ENCODE assay signal across 10 mouse cellular contexts in the genomic region with DNA sequence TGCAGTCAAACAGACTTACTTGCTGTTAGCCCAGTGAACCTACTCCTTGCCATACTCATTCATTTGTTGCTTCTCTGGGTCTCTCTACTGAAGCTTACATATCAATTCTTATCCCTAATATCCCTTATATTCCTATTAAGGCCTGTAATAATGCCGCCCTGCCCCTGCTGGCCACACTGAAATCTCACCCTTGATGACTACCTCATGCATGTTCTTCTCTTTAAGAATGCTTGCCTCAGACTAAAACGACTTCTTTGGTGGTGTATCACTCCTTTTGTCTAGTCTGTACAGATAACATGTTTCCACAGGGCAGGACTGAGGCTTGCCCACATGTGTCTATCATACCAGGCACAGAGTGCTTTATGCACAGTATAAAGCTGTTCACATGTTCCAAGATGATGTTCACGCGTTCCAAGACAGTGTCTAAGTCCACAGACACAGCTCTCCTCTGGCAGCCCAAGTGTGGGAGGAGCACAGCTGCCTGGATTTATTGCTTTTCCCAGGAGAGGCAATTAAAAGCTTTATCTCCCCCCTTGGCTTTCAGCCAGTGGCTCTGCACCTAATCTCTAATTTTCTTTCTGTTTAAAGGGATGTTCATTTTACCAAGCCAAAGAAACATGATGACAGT. TPM values are rescaled to one million over a fixed set of nuclear protein-coding genes. Genes with fewer than 3 reads are reported as not detected.
DNase-seq lines count a peak whose midpoint lies in the region; ATAC-seq lines count a peak whose summit lies in the region.
"Had no signal": no experiment of that assay in that cellular context is flagged by ENCODE, and none has a peak within 500 bp of the region (broad histone marks: within the 10 kb centered on the region; RNA-seq: fewer than 3 reads in every experiment).

No protein-coding gene starts in this region.

- H3K4me1 ChIP-seq in forebrain, embryonic 14.5 days (ENCODE audit: control insufficient read depth, insufficient read depth, low read length): peaks cover 7% of the 10 kb centered on the region
- peaks cover 8% of the 10 kb centered on the region for H3K4me1 ChIP-seq in kidney, embryonic 16.5 days (ENCODE audit: insufficient read depth, low read length)
- H3K4me1 ChIP-seq: limb, embryonic 15.5 days had no signal

- 47% methylated on average over 4 of the region's 4 CpGs for WGBS in forebrain, embryonic 14.5 days
- 39% methylated on average over 4 of the region's 4 CpGs for WGBS in kidney, embryonic 16.5 days

- no peak overlapping the region for H3K9ac ChIP-seq in forebrain, embryonic 14.5 days (ENCODE audit: low read length)
- H3K9ac ChIP-seq in kidney, embryonic 16.5 days (replicated peaks; ENCODE audit: low read length): no peak overlapping the region
- H3K9ac ChIP-seq: limb, embryonic 15.5 days had no signal

- no peaks in the 10 kb centered on the region for H3K36me3 ChIP-seq in forebrain, embryonic 14.5 days (ENCODE audit: control insufficient read depth, insufficient read depth, low read length)
- H3K36me3 ChIP-seq in kidney, embryonic 16.5 days (ENCODE audit: insufficient read depth, low read length): no peaks in the 10 kb centered on the region
- H3K36me3 ChIP-seq: limb, embryonic 15.5 days had no signal

- no peak overlapping the region for H3K4me2 ChIP-seq in forebrain, embryonic 14.5 days (ENCODE audit: low read length)
- no peak overlapping the region for H3K4me2 ChIP-seq in kidney, embryonic 16.5 days (replicated peaks; ENCODE audit: low read depth, low read length)
- H3K4me2 ChIP-seq: limb, embryonic 15.5 days had no signal

- no peaks in the 10 kb centered on the region for H3K27me3 ChIP-seq in forebrain, embryonic 14.5 days (replicated peaks; ENCODE audit: control insufficient read depth, insufficient read depth, low read length)
- H3K27me3 ChIP-seq in kidney, embryonic 16.5 days (ENCODE audit: insufficient read depth, low read length): no peaks in the 10 kb centered on the region
- H3K27me3 ChIP-seq: limb, embryonic 15.5 days had no signal

- DNase-seq in kidney, adult 9 months: peak; percentile 39
- no peak for DNase-seq in kidney, adult 18-20 months
- peak; percentile 82 for DNase-seq in forebrain, embryonic 14.5 days (ENCODE audit: low spot score)
- DNase-seq in retina, embryonic 14.5 days (ENCODE audit: low spot score): peak; percentile 45
- DNase-seq in frontal cortex, postnatal 10 days (ENCODE audit: low spot score in 2 of 2): no peak
- DNase-seq in layer of hippocampus, adult 9-10 months (ENCODE audit: low spot score): no peak
- no peak for DNase-seq in right cerebral cortex, adult 18-20 months

- no peak overlapping the region for H3K27ac ChIP-seq in forebrain, embryonic 14.5 days (ENCODE audit: low read depth, low read length)
- no peak overlapping the region for H3K27ac ChIP-seq in kidney, embryonic 16.5 days (ENCODE audit: low read length)
- H3K27ac ChIP-seq: limb, embryonic 15.5 days had no signal

- ATAC-seq in forebrain, embryonic 14.5 days: peak; percentile 72
- peak; percentile 78 for ATAC-seq in kidney, embryonic 16.5 days (ENCODE audit: low FRiP score, low TSS enrichment)

- no peaks in the 10 kb centered on the region; the same call in 1 of the 2 replicates for H3K9me3 ChIP-seq in forebrain, embryonic 14.5 days (replicated peaks; ENCODE audit: control insufficient read depth, low read length)
- H3K9me3 ChIP-seq in kidney, embryonic 16.5 days (ENCODE audit: low read length): no peaks in the 10 kb centered on the region
- H3K9me3 ChIP-seq: limb, embryonic 15.5 days had no signal

- no peak overlapping the region for H3K4me3 ChIP-seq in forebrain, embryonic 14.5 days (ENCODE audit: low read depth, low read length)
- no peak overlapping the region for H3K4me3 ChIP-seq in kidney, embryonic 16.5 days (ENCODE audit: low read length)
- H3K4me3 ChIP-seq: erythroblast, embryonic 14.5 days; limb, embryonic 15.5 days had no signal

RNA-seq across cellular contexts. Expression of a gene that starts 55.9 kb away (rescaled TPM):
- 1.3 and 2.1 TPM in 2 replicates for polyA plus RNA-seq in forebrain, embryonic 14.5 days (2014; fragmentation: Nextera tagmentation; extraction: Ambion mirVana)
- 1.8 and 1.9 TPM in 2 replicates for polyA plus RNA-seq in kidney, embryonic 16.5 days (2015; fragmentation: Nextera tagmentation; extraction: Ambion mirVana)
- polyA plus RNA-seq: erythroblast, embryonic 14.5 days had no signal

Comparison
In these comparisons a context has a peak if more than half of its experiments do, and no peak if none do; other contexts are left out.
1. DNase-seq: peak in kidney, adult 9 months (single experiment), forebrain, embryonic 14.5 days (single experiment) and retina, embryonic 14.5 days (single experiment); none in kidney, adult 18-20 months (single experiment), frontal cortex, postnatal 10 days (0 of 2), layer of hippocampus, adult 9-10 months (single experiment) and right cerebral cortex, adult 18-20 months (single experiment).